Mouse (Mus musculus) CH12.LX (cell line): ENCODE results near the gene Pmvk.
A peak's percentile ranks its signal among the peaks of the same experiment; 100 is the strongest.

ENCODE experiments used
- CTCF ChIP-seq, 2 experiments: IDR thresholded peaks in 1 of 2; conservative IDR thresholded peaks in 1 of 2; 2 replicates each; pipeline ENCODE4 v1.5.1; 2011 to 2012; ENCODE audit warnings: low read depth in 2 of 2, low read length in 2 of 2, improper control_type of control experiment in 1 of 2, inconsistent platforms in 1 of 2, mild to moderate bottlenecking in 1 of 2, moderate library complexity in 1 of 2
- TCF12 ChIP-seq: IDR thresholded peaks from 2 replicates; pipeline ENCODE4 v1.6.1; 2014; ENCODE audit warnings: low read depth, mild to moderate bottlenecking, inconsistent platforms, low read length, improper control_type of control experiment

- no peak for TF ChIP-seq CTCF (conservative IDR thresholded peaks at IDR 0.05 in 1 of 2, IDR thresholded peaks at IDR 0.05 in 1 of 2; ENCODE audit: low read depth in 2 of 2, low read length in 2 of 2)
- TF ChIP-seq TCF12: peak; percentile 49; the same call in 1 of the 2 replicates
Measured at GRCm38 (mm10) chr3:89486916-89487702, 32.8 kb downstream of the Pmvk start.
